Mouse (Mus musculus) 3T3-L1 (cell line): ENCODE results near the gene Iqub.

ENCODE experiments used
- DNase-seq: peaks from one replicate; pipeline ENCODE4 v3.0.0-alpha.2; 2015; ENCODE audit warnings: low read depth, low spot score

The Iqub gene

DNA sequence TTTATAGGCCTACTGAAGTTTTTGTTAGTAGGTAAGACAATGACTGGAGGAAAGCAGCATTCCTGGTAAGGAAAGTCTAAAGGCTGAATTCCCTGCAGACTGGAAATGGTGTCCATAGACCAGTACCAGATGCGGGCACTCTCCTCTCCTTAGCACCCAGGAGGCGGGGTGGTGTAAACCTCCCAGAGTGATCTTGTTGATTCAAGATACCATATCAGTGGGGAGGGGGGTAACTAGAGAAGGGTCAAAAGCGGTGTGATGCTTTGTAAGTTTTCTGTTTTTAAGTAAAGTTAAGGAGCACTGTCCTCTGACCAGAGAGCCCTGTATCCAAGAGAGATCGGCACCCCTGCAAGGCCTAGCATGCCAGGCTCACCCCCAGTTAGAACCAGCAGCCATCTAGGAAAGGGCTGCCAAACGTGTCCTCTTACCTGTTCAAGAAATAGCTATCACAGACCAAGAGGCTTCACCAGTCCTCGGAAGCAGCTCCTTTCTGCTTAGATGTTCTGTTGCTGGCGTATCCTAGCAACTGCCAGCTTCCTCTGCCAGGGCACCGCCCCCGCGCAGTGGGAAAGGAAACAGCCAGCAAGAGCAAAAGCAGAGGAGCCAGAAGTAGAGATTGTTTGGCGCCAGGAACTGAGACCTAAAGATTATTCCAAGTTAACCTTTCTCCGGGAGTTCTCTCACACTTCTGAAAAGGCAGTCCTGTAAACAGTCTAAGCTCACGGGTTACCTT is at the start of gene Iqub:
Gene Iqub (minus strand): TSS at position 516 of the 733 bp plus-strand sequence.
- peak; percentile 39 for DNase-seq

DNA sequence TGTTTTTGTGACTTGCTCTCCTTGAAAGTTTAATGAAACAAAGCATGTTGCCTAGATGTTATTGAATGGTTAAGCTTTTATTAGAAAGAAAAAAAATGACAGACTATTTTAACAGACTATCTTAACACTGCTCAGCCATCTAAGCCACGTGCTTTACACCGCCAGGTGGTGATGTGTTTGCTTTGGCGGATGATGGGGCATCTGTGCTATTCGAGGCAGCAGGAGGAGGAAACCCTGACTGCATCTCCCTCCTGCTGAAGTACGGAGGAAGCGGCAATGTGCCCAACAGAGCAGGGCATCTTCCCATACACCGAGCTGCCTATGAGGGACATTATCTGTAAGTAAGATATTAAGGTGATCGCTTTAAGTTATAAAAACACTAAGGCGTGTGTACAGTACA is 49.2 kb upstream of the Iqub start:
- DNase-seq = no peak

DNA sequence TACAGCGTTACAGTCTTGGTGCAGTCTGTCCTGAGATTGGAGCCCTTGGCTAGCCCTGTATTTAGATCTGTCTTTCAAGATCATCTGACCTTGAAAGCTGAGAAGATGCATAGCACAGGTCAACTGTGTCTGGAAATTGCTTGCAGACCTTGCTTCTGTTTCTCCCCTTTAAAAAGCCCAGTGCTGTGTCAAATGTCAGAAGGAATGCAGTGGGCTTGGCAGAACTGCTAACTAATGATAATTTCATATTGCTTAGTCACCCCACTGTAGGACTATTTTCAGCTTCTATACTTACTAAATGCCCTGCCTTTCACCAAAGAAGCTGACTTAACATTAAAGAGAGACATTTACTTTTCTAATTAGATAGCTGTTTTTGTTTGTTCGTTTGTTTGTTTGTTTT is 40.6 kb upstream of the Iqub start:
- peak; percentile 65 for DNase-seq

DNA sequence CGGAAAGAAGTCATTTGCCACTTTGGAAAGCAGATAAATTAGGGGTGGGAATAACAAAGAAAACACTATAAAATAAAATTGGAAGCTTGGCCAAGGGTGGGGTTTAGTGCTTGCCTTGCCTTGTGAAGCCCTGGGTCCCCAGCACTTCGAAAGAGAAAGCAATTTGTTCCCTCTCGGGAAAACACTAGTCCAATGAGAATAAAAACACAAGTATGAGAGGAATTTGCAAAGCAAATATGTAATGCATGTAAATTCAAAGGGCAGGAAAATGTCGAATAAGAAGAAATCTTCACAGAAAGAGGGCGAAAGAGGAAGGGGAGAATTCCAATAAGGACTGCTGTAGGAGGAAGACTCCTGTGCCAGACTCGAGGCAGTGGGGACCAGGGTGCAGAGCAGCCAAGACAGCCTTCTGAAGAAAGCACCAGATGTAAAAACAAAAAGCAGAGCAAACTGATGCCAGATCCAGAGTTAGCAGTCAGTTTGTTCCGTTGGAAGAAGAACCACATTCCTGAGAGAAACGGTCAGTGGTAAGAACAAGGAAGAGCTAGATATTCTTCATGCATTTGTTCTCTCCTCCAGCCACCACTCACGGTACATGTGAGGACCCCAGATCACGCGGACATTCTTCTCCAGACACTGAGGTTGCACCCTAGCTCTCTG is 39.7 kb upstream of the Iqub start:
- peak; percentile 64 for DNase-seq

DNA sequence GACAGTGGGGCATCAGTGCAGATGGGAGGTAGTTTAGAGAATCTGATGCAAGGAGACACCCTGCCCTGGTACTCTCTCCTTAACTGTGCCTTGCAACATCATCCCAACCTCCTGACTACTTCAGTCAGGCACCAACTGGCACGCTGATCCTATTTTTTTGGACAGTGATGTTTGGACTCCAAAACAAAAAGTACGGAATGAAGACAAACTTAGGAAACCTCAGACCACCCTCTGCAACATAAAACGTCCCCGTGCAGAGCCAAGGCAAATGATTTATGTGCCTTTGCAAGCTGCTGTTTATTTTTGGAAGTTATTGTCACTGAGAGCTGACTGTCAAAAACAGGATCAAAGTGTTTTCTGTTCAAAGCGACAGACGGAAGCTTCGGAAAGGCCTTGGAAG is 37.2 kb upstream of the Iqub start:
- no peak for DNase-seq

DNA sequence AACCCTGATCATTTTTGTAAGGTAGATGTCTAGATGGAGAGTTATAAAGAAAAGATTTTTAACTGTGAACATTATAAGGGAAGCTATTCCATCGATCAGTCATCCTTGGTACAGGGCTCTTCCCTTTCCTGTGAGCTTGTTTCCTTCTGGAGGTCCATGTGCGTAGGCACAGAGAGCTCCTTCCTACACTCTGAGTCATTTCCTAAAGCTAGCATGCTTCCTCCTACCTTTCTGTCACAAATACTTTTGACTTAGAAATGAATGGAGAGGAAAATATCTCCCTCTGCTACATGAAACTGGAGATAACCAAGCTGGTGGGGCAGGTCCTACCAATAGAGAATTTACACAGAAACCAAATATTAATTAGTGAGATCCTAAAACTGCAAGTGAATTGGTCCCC is 34.9 kb upstream of the Iqub start:
- no peak for DNase-seq

DNA sequence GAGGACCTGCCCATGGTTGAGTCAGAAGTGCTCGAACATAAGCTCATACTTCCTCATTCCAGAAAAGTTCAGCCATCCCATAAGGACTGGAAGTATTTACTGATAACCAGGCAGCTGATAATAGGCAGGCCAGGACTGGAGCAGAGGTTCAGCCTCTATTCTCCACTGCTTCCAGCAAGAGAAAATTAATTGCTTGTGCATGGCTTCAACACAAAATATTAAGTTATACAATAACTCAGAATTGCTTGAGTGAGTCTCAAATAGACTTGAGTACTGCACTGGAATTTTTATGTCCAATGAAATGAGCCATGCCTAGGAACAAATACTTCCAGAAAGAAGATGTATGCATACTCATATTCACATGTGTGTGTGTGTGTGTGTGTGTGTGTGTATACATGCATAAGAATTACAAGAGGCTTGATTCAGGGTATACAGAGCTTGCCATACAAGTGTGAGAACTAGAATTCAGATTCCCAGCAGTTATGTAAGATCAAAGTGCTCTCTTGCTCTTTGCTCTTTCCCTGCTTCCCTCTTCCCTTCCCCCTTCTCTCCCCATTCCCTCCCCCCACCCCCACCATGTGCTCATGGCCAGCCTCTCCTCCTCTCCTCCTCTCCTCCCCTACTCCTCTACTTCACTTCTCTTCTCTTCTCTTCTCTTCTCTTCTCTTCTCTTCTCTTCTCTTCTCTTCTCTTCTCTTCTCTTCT is 32.0 kb upstream of the Iqub start:
- DNase-seq = no peak

DNA sequence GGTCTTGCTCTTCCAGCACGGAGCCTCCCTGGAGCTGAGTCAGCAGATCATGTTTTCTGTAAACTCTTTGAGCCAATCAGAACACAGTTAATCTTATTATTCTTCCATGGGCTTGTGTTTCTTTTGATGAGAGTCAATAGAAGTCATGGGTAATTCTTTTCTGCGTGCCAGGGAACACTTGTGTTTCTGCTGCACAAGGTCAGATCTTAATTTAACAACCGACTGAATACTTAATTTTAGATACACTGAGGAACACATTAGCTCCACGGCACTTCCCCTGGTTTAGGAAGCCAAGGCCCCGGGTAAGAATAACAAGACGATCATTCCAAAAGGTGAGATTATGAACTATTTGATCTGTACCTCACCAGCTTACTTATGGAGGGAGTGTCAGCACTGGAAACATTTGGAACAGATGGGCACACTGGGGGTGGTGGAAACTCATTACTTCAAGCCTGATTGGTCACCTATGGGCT is 28.3 kb upstream of the Iqub start:
- DNase-seq = no peak

DNA sequence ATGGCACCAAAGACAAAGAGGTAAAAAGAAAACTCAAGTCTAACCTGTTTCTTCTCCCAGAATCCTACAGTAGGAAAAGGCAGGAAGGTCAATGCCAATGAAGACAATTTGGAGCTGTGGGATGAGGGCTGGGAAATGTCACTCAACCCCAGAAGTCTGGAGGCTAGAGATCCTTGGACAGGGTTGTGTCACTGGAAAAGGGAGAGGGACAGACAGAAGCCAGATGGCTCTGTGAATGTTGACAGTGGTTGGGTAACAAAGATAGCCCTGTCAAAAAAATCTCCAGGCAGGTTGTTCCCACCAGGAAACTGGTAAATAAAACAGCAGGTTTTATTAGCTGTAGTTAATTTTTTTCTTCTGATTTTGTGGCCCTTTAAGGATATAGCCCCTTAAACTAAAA is 27.5 kb upstream of the Iqub start:
- no peak for DNase-seq

DNA sequence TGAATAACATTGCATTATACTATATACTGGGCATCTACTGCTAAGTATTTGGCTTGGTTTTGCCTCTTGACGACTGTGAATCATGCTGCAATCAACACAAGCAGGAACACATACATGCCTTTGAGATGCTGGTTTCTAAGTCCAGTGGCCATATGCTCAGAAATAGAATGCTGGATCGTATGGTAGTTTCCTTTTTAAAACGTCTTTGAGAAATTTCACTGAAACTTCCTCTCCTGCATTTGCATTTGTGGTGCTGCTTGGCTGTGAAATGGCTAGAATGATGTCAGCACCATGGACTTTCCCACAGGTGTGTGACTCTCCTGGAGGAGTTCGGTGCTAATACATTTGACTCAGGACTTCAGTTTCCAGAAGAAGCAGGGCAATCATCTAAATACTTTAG is 25.2 kb upstream of the Iqub start:
- DNase-seq = no peak

DNA sequence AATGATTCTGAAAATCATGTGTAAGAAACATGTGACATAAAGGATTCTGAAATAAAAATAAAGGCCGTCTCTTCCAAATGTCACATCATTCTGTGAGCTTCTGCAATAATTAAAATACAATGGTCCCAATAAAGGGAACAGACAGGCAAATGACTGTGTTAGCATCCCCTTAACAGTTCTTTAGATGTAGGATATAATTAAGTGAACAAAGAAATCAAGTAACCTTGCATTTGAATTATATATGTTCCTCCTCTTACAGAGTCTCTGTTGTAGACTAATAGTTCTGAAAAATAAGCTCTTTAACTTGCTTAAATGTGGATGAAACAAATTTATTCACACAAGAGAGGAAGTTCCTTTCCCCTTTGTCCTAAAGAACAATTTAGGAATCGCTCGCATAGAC is 23.6 kb upstream of the Iqub start:
- no peak for DNase-seq

DNA sequence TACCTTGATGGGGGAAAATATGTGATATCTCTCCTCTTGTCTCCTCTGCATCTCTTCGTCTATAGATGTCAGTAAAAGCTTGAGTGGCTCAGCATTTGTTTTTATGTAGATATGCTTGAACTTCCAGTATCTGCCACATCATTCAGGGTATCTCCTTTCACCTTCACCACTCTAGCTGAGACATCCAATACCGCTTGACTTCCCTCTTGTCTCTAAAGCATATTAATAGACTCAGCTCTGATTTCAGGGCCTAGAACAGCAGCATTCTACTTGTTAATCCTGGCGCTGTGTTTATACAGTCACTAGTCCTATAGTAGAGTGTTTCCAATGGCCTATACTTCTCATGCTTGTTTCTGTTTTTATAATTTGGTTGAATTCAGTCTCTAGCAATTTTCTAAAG is 17.9 kb upstream of the Iqub start:
- no peak for DNase-seq

DNA sequence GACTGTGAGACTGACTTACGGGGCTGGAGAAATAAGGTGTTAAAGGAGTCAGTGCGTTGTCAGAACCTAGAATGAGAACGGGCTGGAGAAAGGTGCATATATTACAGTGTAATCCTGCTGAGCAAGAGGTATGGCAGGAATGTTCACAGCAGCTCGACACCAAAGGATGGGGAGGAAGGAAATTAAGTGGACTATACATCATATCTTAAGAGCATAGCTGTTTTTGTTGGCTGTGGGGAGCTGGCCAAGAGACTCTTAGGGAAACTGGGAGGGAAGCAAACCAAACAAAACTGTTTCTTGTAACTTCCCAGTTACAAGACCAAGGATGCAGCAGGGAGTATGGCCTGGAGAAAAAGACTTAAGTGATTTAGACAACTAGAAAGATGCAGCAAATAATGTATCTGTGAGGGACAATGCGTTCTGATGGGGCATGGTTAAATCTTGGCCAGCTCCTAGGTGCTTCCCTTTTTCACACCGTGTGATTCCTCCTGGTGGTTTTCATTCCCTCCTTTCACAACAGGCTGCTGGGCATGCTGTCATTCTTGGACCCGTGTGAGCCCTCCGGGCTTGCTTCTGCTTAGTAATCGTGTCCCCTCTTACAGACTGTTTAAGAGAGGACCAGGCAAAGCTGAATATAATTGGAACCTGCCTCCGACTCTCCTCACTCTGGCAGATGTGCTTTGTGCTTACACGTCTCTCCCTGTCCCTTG is 16.0 kb upstream of the Iqub start:
- DNase-seq = no peak

DNA sequence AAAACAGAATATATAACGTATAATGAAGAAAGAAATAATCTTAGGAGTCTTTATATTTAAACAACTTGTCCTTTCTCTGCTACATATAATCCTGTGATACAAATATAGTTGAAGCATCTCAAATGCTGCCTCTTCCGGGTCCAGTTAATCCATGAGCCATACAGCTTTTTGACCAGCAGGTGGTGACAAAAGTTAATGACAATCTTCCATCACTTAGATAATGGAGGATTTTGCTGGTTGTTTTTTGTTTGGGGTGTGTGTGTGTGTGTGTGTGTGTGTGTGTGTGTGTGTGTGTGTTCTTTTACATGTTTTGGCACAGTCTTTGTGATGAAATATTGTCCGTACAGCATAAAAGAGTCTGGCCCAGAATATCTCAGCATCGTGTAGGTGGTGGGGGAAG is 15.3 kb upstream of the Iqub start:
- peak; percentile 91 for DNase-seq

DNA sequence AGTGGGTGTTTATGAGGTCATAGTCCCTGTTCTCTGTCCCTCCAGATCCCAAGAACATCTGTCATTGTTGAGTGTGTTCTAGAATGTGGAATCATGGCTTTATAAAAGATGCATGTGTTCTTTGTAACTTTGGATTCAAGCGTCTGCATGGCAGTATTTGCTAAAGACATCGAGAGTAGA is 13.1 kb upstream of the Iqub start, which contains the start of gene Asb15:
Gene Asb15 (plus strand): TSS at position 81 of the 180 bp plus-strand sequence.
- no peak for DNase-seq

DNA sequence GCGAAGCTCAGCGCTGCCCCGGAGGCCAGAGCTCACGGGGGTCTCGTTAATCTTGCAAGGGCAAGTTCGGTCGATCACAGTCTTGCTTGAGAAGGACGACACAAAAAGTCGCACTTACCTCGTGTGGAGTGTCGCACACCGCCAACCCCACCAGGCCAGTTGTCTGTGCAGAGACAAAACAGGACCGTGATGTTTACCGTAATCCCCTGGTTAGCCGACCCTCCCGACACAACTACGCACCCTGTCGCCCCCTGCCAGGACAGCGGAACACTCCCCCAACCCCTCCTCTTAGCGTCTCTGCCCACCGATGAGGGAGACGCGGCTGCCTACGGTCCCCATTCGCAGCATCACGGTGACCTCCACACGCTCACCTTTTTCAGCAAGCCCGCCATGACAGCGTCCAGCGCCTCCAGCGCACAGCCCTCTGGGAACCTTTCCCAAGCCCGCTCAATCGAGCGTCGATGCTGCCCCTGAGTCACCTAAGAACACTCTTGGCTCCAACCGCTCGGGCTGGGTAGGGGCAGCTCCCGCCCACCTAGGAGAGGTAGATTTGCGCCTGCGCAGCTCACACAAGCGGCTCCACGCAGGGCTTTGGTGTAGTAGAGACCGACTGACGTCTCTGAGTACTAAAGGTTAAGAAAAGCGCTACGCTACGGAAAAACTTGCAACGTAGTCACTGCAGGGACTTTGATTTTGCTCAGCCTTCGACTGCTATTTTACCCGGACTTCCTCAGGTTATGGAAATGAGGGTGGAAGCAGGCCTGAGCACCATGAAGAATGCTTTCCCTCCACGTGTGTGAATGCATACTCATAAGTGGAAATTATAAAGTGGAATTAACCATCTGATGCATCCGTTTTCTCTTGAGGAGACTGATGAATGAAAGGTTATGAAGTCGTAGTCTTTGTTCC is 12.5 kb upstream of the Iqub start, which contains the start of gene Ndufa5:
Gene Ndufa5 (minus strand): TSS at position 859 of the 909 bp plus-strand sequence.
- peak; percentile 99 for DNase-seq

DNA sequence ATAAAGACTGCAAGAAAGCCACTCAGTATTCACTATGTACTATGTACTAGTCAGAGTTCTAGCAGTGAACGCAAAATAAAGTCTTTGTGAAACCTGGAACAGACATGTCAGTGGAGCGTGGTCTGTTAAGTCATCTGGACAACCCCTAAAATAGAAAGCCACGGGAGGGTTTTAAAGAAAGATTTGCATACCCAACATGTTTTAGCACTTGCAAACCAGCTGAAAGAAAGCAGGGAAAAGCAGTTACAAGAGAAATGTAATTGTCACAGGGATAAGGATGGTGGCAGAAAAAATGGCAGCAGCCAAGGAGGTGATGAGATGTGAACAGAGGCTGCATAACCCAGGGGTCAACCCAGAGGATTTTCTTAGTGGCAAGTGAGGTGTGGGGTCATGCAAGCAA is 10.8 kb upstream of the Iqub start:
- no peak for DNase-seq

DNA sequence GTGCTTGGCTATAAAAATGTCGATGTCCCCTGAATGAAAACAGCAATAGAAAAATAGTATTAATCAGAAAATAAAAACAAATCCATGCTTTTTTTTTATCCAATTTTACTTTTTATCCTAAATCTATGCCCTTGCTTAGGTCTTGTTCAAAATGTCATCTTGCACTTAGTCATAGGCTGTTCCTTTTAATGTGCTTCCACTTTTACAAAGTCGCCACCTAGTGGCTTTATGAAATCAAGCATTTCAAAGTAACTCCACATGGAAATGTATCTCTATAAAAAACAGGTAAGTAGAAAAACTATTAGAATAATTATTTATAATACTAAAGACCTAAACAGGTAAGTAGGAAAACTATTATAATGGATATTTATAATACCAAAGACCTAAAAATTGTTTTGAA is 1.3 kb upstream of the Iqub start:
- DNase-seq = peak; percentile 79

DNA sequence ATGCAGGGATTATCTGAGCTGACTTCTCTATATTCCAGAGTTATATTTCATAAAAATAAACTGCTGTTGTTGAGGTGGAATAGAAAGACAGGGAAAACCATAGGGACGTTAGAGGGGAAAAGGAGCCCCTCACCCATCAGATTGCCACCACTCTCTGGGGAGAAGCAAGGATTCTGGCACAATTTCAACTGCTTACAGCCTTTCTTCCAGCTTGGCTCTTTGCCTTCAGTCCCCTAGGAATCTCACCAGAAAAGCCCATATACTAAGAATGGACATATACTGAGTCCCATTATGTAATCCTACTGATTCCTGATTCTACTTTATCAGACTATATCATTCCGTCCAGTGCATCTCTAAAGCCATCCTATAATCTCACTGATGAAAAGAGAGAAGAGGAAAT is 10.7 kb downstream of the Iqub start:
- no peak for DNase-seq

DNA sequence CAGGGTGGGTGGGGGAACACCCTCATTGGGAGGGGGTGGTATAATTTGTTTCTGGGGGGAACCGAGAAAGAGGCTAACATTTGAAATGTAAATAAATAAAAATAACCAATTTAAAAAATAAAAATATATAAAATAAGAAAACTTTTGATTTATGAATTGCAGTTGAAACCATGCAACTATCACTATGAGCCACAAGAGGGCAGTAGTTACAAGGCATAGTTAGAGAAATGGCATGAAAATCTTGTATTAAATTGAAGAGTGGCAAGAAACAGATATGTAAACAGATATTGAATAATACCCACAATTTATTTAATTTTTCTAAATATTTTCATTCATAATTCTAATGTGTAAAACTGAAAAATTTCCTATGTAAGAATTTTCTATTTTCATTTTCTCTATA is 24.5 kb downstream of the Iqub start:
- DNase-seq = peak; percentile 59

DNA sequence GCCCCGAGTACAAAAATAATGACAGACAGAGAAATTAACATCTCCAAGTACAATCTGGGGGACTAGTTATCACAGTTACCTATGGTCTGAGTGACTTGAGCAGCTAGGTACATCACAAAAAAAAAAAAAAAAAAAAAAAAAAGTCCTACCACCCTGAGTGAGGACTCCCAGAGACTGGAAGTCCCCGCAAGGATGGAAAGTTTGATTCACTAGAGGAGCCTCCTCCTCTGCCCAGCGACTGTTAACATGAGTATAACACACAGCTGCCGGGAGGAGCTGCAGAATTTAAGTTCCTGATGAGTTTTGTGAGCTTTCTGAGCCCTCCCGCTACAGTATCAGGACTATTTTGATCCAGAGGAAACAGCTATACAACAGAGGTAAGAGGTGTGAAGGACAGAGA is 28.3 kb downstream of the Iqub start:
- DNase-seq = no peak
